Mouse (Mus musculus): ENCODE measurements around the gene Atxn1.

- TF ChIP-seq E2F4 (IDR thresholded peaks at IDR 0.05; ENCODE audit: insufficient read depth) (no peak), POLR2A (IDR thresholded peaks at IDR 0.05; ENCODE audit: insufficient read length, low read depth) (no peak), POLR2AphosphoS2 (IDR thresholded peaks at IDR 0.05; ENCODE audit: insufficient read length, low read depth) (no peak), MAX (IDR thresholded peaks at IDR 0.05; ENCODE audit: low read depth) (no peak), USF1 (IDR thresholded peaks at IDR 0.05; ENCODE audit: low read depth) (no peak), CEBPB (IDR thresholded peaks at IDR 0.05; ENCODE audit: insufficient read depth, poor library complexity, severe bottlenecking) (no peak)
Observed at GRCm38 (mm10) chr13:45827619-45828018, 137.2 kb downstream of the Atxn1 start.

All from myocyte (in vitro differentiated cells).